Mouse (Mus musculus): ENCODE measurements at regions not wholly inside any gene's neighbourhood (a gene's known extent, or its start where the extent isn't known, plus 50 kb on each side); places are given as distances from the start of the nearest gene placed in this dataset.

DNA sequence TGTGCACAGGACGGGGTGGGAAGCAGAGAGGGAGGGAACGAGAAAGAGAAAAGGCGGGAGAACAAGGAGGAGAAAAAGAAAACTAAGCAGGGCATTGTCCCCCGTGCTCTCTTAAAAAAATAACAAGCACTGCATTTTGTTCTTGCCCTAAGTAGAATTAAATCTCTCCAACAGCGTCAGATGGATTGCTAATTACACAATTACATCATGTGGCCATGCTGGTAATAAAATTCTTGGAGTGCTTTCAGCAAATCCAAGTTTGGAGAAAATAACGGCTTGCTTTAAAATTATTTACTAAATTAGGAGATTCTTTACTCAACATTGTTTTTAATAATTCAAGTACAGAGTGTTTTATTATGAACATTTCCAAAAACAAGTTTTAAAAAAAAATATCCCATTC, 99.0 kb downstream of the Fam114a2 start:
- TF ChIP-seq CTCF (IDR thresholded peaks at IDR 0.05) (no peak), POLR2A (IDR thresholded peaks at IDR 0.05; ENCODE audit: insufficient read depth, low read depth, low read length) (no peak)
